24 mouse cellular contexts compared by ENCODE assay signal in the genomic region with DNA sequence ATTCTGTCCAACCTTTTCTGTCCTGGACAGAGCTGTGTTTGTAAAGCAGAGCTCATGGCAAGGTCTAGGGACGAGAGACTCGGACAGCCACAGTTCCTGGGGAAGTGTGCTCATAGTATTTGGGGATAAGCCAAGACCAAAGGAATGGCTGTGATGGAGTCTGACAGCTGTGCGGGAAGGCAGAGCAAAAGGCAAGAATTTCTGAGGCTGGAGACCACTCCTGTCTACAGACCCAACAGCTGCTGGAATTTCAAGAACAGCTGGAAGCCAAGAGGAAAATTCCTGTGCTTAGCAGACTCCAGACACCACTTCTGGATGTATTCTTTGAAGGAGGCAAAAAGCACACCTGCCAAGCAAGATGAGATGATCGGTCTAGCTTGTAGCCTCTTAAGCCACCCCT. TPM values are rescaled to one million over a fixed set of nuclear protein-coding genes. Genes with fewer than 3 reads are reported as not detected.
A peak's percentile ranks its signal among the peaks of the same experiment; 100 is the strongest.
DNase-seq lines count a peak whose midpoint lies in the region; ATAC-seq lines count a peak whose summit lies in the region.
"Had no signal": no experiment of that assay in that cellular context is flagged by ENCODE, and none has a peak within 500 bp of the region (broad histone marks: within the 10 kb centered on the region; RNA-seq: fewer than 3 reads in every experiment).

No protein-coding gene starts in this region.

- peak; percentile 25 for DNase-seq in embryo, embryonic 11 days
- DNase-seq in embryo, embryonic 10 days (ENCODE audit: low spot score) = no peak
- DNase-seq in lung, postnatal 36 days = no peak
- peak; percentile 40 for DNase-seq in forelimb bud, embryonic 11.5 days (ENCODE audit: low read depth, low spot score)
- no peak for DNase-seq in urinary bladder, postnatal 4 days (ENCODE audit: low spot score in 2 of 2)
- DNase-seq: adrenal gland, postnatal 36 days; cerebellum, adult 11-12 months; cerebellum, postnatal 25 days; forebrain, postnatal 0 days; kidney, adult 8-10 months; kidney, postnatal 25 days; layer of hippocampus, adult 9-11 months; liver; thymus, adult 2 months had no signal

- no peak overlapping the region for H3K9ac ChIP-seq in lung, embryonic 16.5 days (ENCODE audit: low read length)
- H3K9ac ChIP-seq in stomach, embryonic 16.5 days (ENCODE audit: low read length) = no peak overlapping the region
- H3K9ac ChIP-seq in forebrain, embryonic 12.5 days = no peak overlapping the region
- H3K9ac ChIP-seq: forebrain, postnatal 0 days; hindbrain, embryonic 12.5 days; neural tube, embryonic 13.5 days had no signal

- peaks cover 7% of the 10 kb centered on the region for H3K36me3 ChIP-seq in lung, embryonic 16.5 days (ENCODE audit: control insufficient read depth, insufficient read depth, low read length)
- H3K36me3 ChIP-seq in stomach, embryonic 16.5 days (ENCODE audit: control insufficient read depth, insufficient read depth, low read length) = peaks cover 5% of the 10 kb centered on the region
- peaks cover 28% of the 10 kb centered on the region for H3K36me3 ChIP-seq in forebrain, embryonic 12.5 days (replicated peaks)

- no peak overlapping the region for H3K27ac ChIP-seq in lung, embryonic 16.5 days (ENCODE audit: low read length)
- H3K27ac ChIP-seq in stomach, embryonic 16.5 days (ENCODE audit: low read length) = no peak overlapping the region
- no peak overlapping the region for H3K27ac ChIP-seq in forebrain, embryonic 12.5 days
- H3K27ac ChIP-seq: heart, embryonic 10.5 days; hindbrain, embryonic 12.5 days; macrophage; neural tube, embryonic 13.5 days had no signal

- no peaks in the 10 kb centered on the region for H3K27me3 ChIP-seq in lung, embryonic 16.5 days (ENCODE audit: control insufficient read depth, insufficient read depth, low read depth, low read length)
- no peaks in the 10 kb centered on the region for H3K27me3 ChIP-seq in stomach, embryonic 16.5 days (ENCODE audit: control insufficient read depth, insufficient read depth, low read length)
- H3K27me3 ChIP-seq in forebrain, embryonic 12.5 days = no peaks in the 10 kb centered on the region
- H3K27me3 ChIP-seq: hindbrain, embryonic 12.5 days; neural tube, embryonic 13.5 days; Patski had no signal

- no peak overlapping the region for H3K4me2 ChIP-seq in lung, embryonic 16.5 days (ENCODE audit: low read depth, low read length)
- H3K4me2 ChIP-seq in stomach, embryonic 16.5 days (ENCODE audit: low read depth, low read length) = no peak overlapping the region
- H3K4me2 ChIP-seq in forebrain, embryonic 12.5 days = no peak overlapping the region
- H3K4me2 ChIP-seq: hindbrain, embryonic 12.5 days; midbrain, embryonic 11.5 days; neural tube, embryonic 13.5 days had no signal

- 53% methylated on average over 4 of the region's 4 CpGs for WGBS in lung, embryonic 16.5 days
- WGBS in stomach, embryonic 16.5 days = 39% methylated on average over 4 of the region's 4 CpGs
- WGBS in forebrain, embryonic 12.5 days = 79% methylated on average over 4 of the region's 4 CpGs

- peak; percentile 56 for ATAC-seq in lung, embryonic 16.5 days (ENCODE audit: low read depth)
- ATAC-seq in stomach, embryonic 16.5 days (ENCODE audit: insufficient read depth, low FRiP score) = peak; percentile 37; the same call in 1 of the 2 replicates
- ATAC-seq in forebrain, embryonic 12.5 days (ENCODE audit: low FRiP score) = no peak
- ATAC-seq: CD4-positive, CD25-positive, alpha-beta regulatory T cell, adult 4 months; forebrain, postnatal 0 days; Patski had no signal

- H3K9me3 ChIP-seq in lung, embryonic 16.5 days (ENCODE audit: control insufficient read depth, low read length) = no peaks in the 10 kb centered on the region
- H3K9me3 ChIP-seq in stomach, embryonic 16.5 days (replicated peaks; ENCODE audit: control insufficient read depth, low read length) = no peaks in the 10 kb centered on the region
- no peaks in the 10 kb centered on the region for H3K9me3 ChIP-seq in forebrain, embryonic 12.5 days
- H3K9me3 ChIP-seq: heart, embryonic 10.5 days; hindbrain, embryonic 12.5 days; neural tube, embryonic 13.5 days had no signal

- no peak overlapping the region for H3K4me3 ChIP-seq in lung, embryonic 16.5 days (ENCODE audit: low read length)
- H3K4me3 ChIP-seq in stomach, embryonic 16.5 days (replicated peaks; ENCODE audit: low read length) = no peak overlapping the region
- H3K4me3 ChIP-seq in forebrain, embryonic 12.5 days (replicated peaks) = no peak overlapping the region
- H3K4me3 ChIP-seq: heart, embryonic 10.5 days; hindbrain, embryonic 12.5 days; neural tube, embryonic 13.5 days had no signal

- H3K4me1 ChIP-seq in lung, embryonic 16.5 days (replicated peaks; ENCODE audit: control insufficient read depth, insufficient read depth, low read length) = peaks cover 7% of the 10 kb centered on the region; the same call in 1 of the 2 replicates
- peaks cover 8% of the 10 kb centered on the region; the same call in 1 of the 2 replicates for H3K4me1 ChIP-seq in stomach, embryonic 16.5 days (ENCODE audit: control insufficient read depth, insufficient read depth, low read length)
- no peaks in the 10 kb centered on the region for H3K4me1 ChIP-seq in forebrain, embryonic 12.5 days

RNA-seq across cellular contexts. Expression of gene Sh2b2, which starts 23.6 kb away (rescaled TPM):
- 3.8 and 4.9 TPM in 2 replicates for polyA plus RNA-seq in lung, embryonic 16.5 days (2015; fragmentation: Nextera tagmentation; extraction: Ambion mirVana)
- 1.7 and 2.3 TPM in 2 replicates for polyA plus RNA-seq in stomach, embryonic 16.5 days (2015; fragmentation: Nextera tagmentation; extraction: Ambion mirVana)
- polyA plus RNA-seq in forebrain, embryonic 12.5 days (2016; fragmentation: Nextera tagmentation; extraction: Ambion mirVana) = 19.6 and 21.7 TPM in 2 replicates

Comparison
In these comparisons a context has a peak if more than half of its experiments do, and no peak if none do; other contexts are left out.
1. DNase-seq: peak in embryo, embryonic 11 days (single experiment) and forelimb bud, embryonic 11.5 days (single experiment); none in embryo, embryonic 10 days (single experiment), lung, postnatal 36 days (single experiment) and urinary bladder, postnatal 4 days (0 of 2).